8 mouse cellular contexts compared by ENCODE assay signal in genomic region chr2:145833341-145833740, GRCm38 (mm10).
DNase-seq lines count a peak whose midpoint lies in the region; ATAC-seq and TF ChIP-seq lines count a peak whose summit lies in the region.

No protein-coding gene starts in this region.

- no peak for ATAC-seq in forebrain, postnatal 0 days
- no peak for ATAC-seq in forebrain, embryonic 14.5 days
- ATAC-seq in lung, embryonic 14.5 days (ENCODE audit: insufficient read depth) = no peak
- ATAC-seq in hindbrain, embryonic 12.5 days (ENCODE audit: low FRiP score) = no peak
- ATAC-seq in neural tube, embryonic 15.5 days (ENCODE audit: low FRiP score) = no peak
- no peak for ATAC-seq in erythroid progenitor cell, adult 5-6 weeks (replicated peaks; ENCODE audit: low FRiP score, poor library complexity, severe bottlenecking)

- no peaks in the 10 kb centered on the region for H3K36me3 ChIP-seq in forebrain, postnatal 0 days (ENCODE audit: insufficient read depth)
- no peaks in the 10 kb centered on the region for H3K36me3 ChIP-seq in forebrain, embryonic 14.5 days (ENCODE audit: control insufficient read depth, insufficient read depth, low read length)
- H3K36me3 ChIP-seq in lung, embryonic 14.5 days (ENCODE audit: insufficient read depth) = 0 out of 2 replicates have a peak, but pooled peaks cover 3% of the 10 kb centered on the region
- H3K36me3 ChIP-seq in hindbrain, embryonic 12.5 days = no peaks in the 10 kb centered on the region
- H3K36me3 ChIP-seq in neural tube, embryonic 15.5 days = no peaks in the 10 kb centered on the region

- no peaks in the 10 kb centered on the region for H3K9me3 ChIP-seq in forebrain, postnatal 0 days (ENCODE audit: low read length)
- no peaks in the 10 kb centered on the region for H3K9me3 ChIP-seq in forebrain, embryonic 14.5 days (replicated peaks; ENCODE audit: control insufficient read depth, low read length)
- no peaks in the 10 kb centered on the region for H3K9me3 ChIP-seq in lung, embryonic 14.5 days (ENCODE audit: low read depth, low read length)
- no peaks in the 10 kb centered on the region for H3K9me3 ChIP-seq in hindbrain, embryonic 12.5 days (replicated peaks)
- H3K9me3 ChIP-seq in neural tube, embryonic 15.5 days (replicated peaks) = no peaks in the 10 kb centered on the region

- H3K4me3 ChIP-seq in forebrain, postnatal 0 days (ENCODE audit: low read depth, low read length) = no peak overlapping the region
- H3K4me3 ChIP-seq in forebrain, embryonic 14.5 days (ENCODE audit: low read depth, low read length) = no peak overlapping the region
- H3K4me3 ChIP-seq in lung, embryonic 14.5 days (ENCODE audit: low read depth, low read length) = no peak overlapping the region
- no peak overlapping the region for H3K4me3 ChIP-seq in hindbrain, embryonic 12.5 days
- no peak overlapping the region for H3K4me3 ChIP-seq in neural tube, embryonic 15.5 days (replicated peaks)

- H3K4me2 ChIP-seq in forebrain, postnatal 0 days (ENCODE audit: low read depth) = no peak overlapping the region
- H3K4me2 ChIP-seq in forebrain, embryonic 14.5 days (ENCODE audit: low read length) = no peak overlapping the region
- no peak overlapping the region for H3K4me2 ChIP-seq in lung, embryonic 14.5 days
- H3K4me2 ChIP-seq in hindbrain, embryonic 12.5 days (replicated peaks) = no peak overlapping the region
- H3K4me2 ChIP-seq in neural tube, embryonic 15.5 days = no peak overlapping the region

- no peak overlapping the region for H3K9ac ChIP-seq in forebrain, postnatal 0 days
- no peak overlapping the region for H3K9ac ChIP-seq in forebrain, embryonic 14.5 days (ENCODE audit: low read length)
- H3K9ac ChIP-seq in lung, embryonic 14.5 days = no peak overlapping the region
- H3K9ac ChIP-seq in hindbrain, embryonic 12.5 days = no peak overlapping the region
- H3K9ac ChIP-seq in neural tube, embryonic 15.5 days (replicated peaks) = no peak overlapping the region

- DNase-seq in forebrain, postnatal 0 days = no peak
- DNase-seq in forebrain, embryonic 14.5 days (ENCODE audit: low spot score) = no peak
- DNase-seq in lung, embryonic 14.5 days = no peak
- no peak for DNase-seq in lung, postnatal 25 days (ENCODE audit: low spot score)
- no peak for DNase-seq in layer of hippocampus, adult 9-11 months

- TF ChIP-seq CTCF in forebrain, postnatal 0 days (IDR thresholded peaks at IDR 0.05; ENCODE audit: low read depth) = no peak
- TF ChIP-seq CTCF in lung, embryonic 14.5 days (IDR thresholded peaks at IDR 0.05; ENCODE audit: low read depth) = no peak

- WGBS in forebrain, postnatal 0 days = 85% methylated on average over 3 of the region's 3 CpGs
- 89% methylated on average over 3 of the region's 3 CpGs for WGBS in forebrain, embryonic 14.5 days
- 79% methylated on average over 3 of the region's 3 CpGs for WGBS in lung, embryonic 14.5 days
- 89% methylated on average over 3 of the region's 3 CpGs for WGBS in hindbrain, embryonic 12.5 days
- 77% methylated on average over 3 of the region's 3 CpGs for WGBS in neural tube, embryonic 15.5 days

- H3K27me3 ChIP-seq in forebrain, postnatal 0 days (ENCODE audit: insufficient read depth, low read length) = no peaks in the 10 kb centered on the region
- H3K27me3 ChIP-seq in forebrain, embryonic 14.5 days (replicated peaks; ENCODE audit: control insufficient read depth, insufficient read depth, low read length) = no peaks in the 10 kb centered on the region
- no peaks in the 10 kb centered on the region for H3K27me3 ChIP-seq in lung, embryonic 14.5 days (ENCODE audit: insufficient read depth, low read length)
- H3K27me3 ChIP-seq in hindbrain, embryonic 12.5 days = no peaks in the 10 kb centered on the region
- H3K27me3 ChIP-seq in neural tube, embryonic 15.5 days (replicated peaks) = no peaks in the 10 kb centered on the region

- H3K27ac ChIP-seq in forebrain, postnatal 0 days (ENCODE audit: low read depth, low read length) = peak overlapping the region; percentile 76
- H3K27ac ChIP-seq in forebrain, embryonic 14.5 days (ENCODE audit: low read depth, low read length) = no peak overlapping the region
- H3K27ac ChIP-seq in lung, embryonic 14.5 days (ENCODE audit: low read depth) = peak overlapping the region; percentile 83; the same call in 1 of the 2 replicates
- H3K27ac ChIP-seq in hindbrain, embryonic 12.5 days = peak overlapping the region; percentile 85; the same call in 1 of the 2 replicates
- H3K27ac ChIP-seq in neural tube, embryonic 15.5 days (replicated peaks) = peak overlapping the region; percentile 83

- 0 out of 2 replicates have a peak, but pooled peaks cover 6% of the 10 kb centered on the region for H3K4me1 ChIP-seq in forebrain, postnatal 0 days (ENCODE audit: insufficient read depth)
- peaks cover 10% of the 10 kb centered on the region; the same call in 1 of the 2 replicates for H3K4me1 ChIP-seq in forebrain, embryonic 14.5 days (ENCODE audit: control insufficient read depth, insufficient read depth, low read length)
- H3K4me1 ChIP-seq in lung, embryonic 14.5 days (ENCODE audit: insufficient read depth) = peaks cover 6% of the 10 kb centered on the region; the same call in 1 of the 2 replicates
- peaks cover 11% of the 10 kb centered on the region for H3K4me1 ChIP-seq in hindbrain, embryonic 12.5 days
- H3K4me1 ChIP-seq in neural tube, embryonic 15.5 days = peaks cover 15% of the 10 kb centered on the region
